Mouse (Mus musculus) embryonic facial prominence, embryonic 11.5 days (tissue): ENCODE measurements around the gene Lsamp. TPM values are rescaled to one million over a fixed set of nuclear protein-coding genes. Genes with fewer than 3 reads are reported as not detected.
"Not testable (repeated sequence)": the region's sequence is repeated elsewhere in the genome, so short reads cannot be mapped to it uniquely, and the experiment has no call there.

Experiments
- ATAC-seq: fragments of 200-750 bp; cut with Nextera tagmentation; replicated peaks from 2 replicates; pipeline ENCODE4 v1.8.0; 2017; ENCODE audit warnings: low read depth; ENCODE audit not compliant: insufficient number of reproducible peaks, low FRiP score, low TSS enrichment
- DNase-seq: peaks from one replicate; pipeline ENCODE4 v3.0.0-alpha.2; 2015; ENCODE audit warnings: low spot score
- H3K27ac ChIP-seq: fragments of 300-500 bp; sonication (generic); replicated peaks from 2 replicates; pipeline ENCODE4 v1.5.1; 2014; ENCODE audit warnings: mild to moderate bottlenecking, low read depth, low read length, control low read depth
- H3K27me3 ChIP-seq: fragments of 300-500 bp; sonication (generic); 2 replicates; pipeline ENCODE4 v1.6.1; 2014; ENCODE audit warnings: mild to moderate bottlenecking, low read length, moderate library complexity, mixed read lengths; ENCODE audit not compliant: control insufficient read depth, insufficient read depth
- H3K36me3 ChIP-seq: fragments of 300-500 bp; sonication (generic); replicated peaks from 2 replicates; pipeline ENCODE4 v1.6.1; 2014; ENCODE audit warnings: low read depth, mild to moderate bottlenecking, low read length, moderate library complexity, mixed read lengths; ENCODE audit not compliant: control insufficient read depth, insufficient read depth
- H3K4me1 ChIP-seq: fragments of 300-500 bp; sonication (generic); 2 replicates; pipeline ENCODE4 v1.6.1; 2014; ENCODE audit warnings: low read length, mixed read lengths; ENCODE audit not compliant: control insufficient read depth, insufficient read depth
- H3K4me2 ChIP-seq: fragments of 300-500 bp; sonication (generic); 2 replicates; pipeline ENCODE4 v1.6.1; 2014; ENCODE audit warnings: low read depth, mild to moderate bottlenecking, control low read depth, low read length, moderate library complexity
- H3K4me3 ChIP-seq: fragments of 300-500 bp; sonication (generic); 2 replicates; pipeline ENCODE4 v1.5.1; 2014; ENCODE audit warnings: low read depth, low read length, control low read depth
- H3K9ac ChIP-seq: fragments of 300-500 bp; sonication (generic); replicated peaks from 2 replicates; pipeline ENCODE4 v1.6.1; 2014; ENCODE audit warnings: mild to moderate bottlenecking, control low read depth, low read length
- H3K9me3 ChIP-seq: fragments of 300-500 bp; sonication (generic); replicated peaks from 2 replicates; pipeline ENCODE4 v1.6.1; 2016; ENCODE audit warnings: mild to moderate bottlenecking, low read length, inconsistent platforms, mixed read lengths; ENCODE audit not compliant: control insufficient read depth
- WGBS: fragments of 180-500 bp; shearing (Covaris S2); extraction: QIAGEN DNeasy Blood & Tissue Kit; methylation state at CpG from one replicate; pipeline ENCODE4 v1.1.7; 2014; 5-methylcytosine and 5-hydroxymethylcytosine counted together
- polyA plus RNA-seq: library from polyadenylated mRNA; unstranded; fragments of >200 nt; fragmentation: Nextera tagmentation; extraction: Ambion mirVana; gene quantifications from 2 replicates; pipeline ENCODE4 v1.2.1, GENCODE M21; 2014

Lsamp gene
- polyA plus RNA-seq, 1 experiment from 2014 or later: 5.7 TPM

GRCm38 (mm10) chr16:41957811-41958210 is 1973.7 kb downstream of the Lsamp start:
- 92% methylated on average over 3 of the region's 3 CpGs for WGBS
- H3K4me2 ChIP-seq: no peak overlapping the region
- H3K27ac ChIP-seq: no peak overlapping the region
- no peaks in the 10 kb centered on the region for H3K4me1 ChIP-seq
- no peaks in the 10 kb centered on the region for H3K27me3 ChIP-seq
- DNase-seq (no peak), ATAC-seq (no peak)
- H3K36me3 ChIP-seq: no peaks in the 10 kb centered on the region
- H3K4me3 ChIP-seq: no peak overlapping the region
- H3K9ac ChIP-seq: no peak overlapping the region
- H3K9me3 ChIP-seq: no peaks in the 10 kb centered on the region

GRCm38 (mm10) chr16:41965636-41966035 is 1981.5 kb downstream of the Lsamp start:
- no peaks in the 10 kb centered on the region for H3K36me3 ChIP-seq
- WGBS: 83% methylated on average over 1 of the region's 1 CpGs

DNA sequence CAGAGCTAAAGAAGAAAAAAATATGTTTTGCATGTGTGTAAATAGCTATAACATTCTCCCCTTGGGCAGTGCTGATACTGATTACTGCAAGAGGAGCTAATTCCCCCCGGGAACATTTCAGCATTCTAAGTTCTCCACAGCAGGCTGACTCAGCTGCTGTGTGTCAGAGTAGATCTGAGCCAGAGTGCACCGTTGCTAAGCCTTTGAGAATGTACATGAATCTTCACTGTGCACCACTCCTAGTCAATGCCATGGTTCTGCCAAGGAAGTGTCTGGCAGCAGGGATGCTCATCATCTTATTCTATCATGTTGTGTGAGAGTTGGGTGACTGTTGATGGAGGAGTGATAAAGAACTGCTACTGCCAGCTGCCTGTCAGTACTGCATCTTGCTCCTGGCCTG is 1985.1 kb downstream of the Lsamp start:
- 67% methylated on average over 2 of the region's 2 CpGs for WGBS
- H3K27me3 ChIP-seq: no peaks in the 10 kb centered on the region
- no peaks in the 10 kb centered on the region for H3K36me3 ChIP-seq
- no peak overlapping the region for H3K4me3 ChIP-seq
- no peak overlapping the region for H3K4me2 ChIP-seq
- H3K9me3 ChIP-seq: no peaks in the 10 kb centered on the region
- ATAC-seq (no peak), DNase-seq (no peak)
- H3K9ac ChIP-seq: no peak overlapping the region
- no peak overlapping the region for H3K27ac ChIP-seq
- H3K4me1 ChIP-seq: no peaks in the 10 kb centered on the region

More at GRCm38 (mm10) chr16:41965636-41966035, 1981.5 kb downstream of the Lsamp start:
- no peak overlapping the region for H3K27ac ChIP-seq
- ATAC-seq (no peak), DNase-seq (no peak)
- H3K4me3 ChIP-seq: no peak overlapping the region
- H3K9ac ChIP-seq: no peak overlapping the region
- H3K4me2 ChIP-seq: no peak overlapping the region
- no peaks in the 10 kb centered on the region for H3K27me3 ChIP-seq
- H3K9me3 ChIP-seq: no peaks in the 10 kb centered on the region
- H3K4me1 ChIP-seq: no peaks in the 10 kb centered on the region

GRCm38 (mm10) chr16:41974866-41975719 is 1990.9 kb downstream of the Lsamp start:
- DNase-seq: no peak
- H3K27ac ChIP-seq: no peak overlapping the region
- H3K9ac ChIP-seq: no peak overlapping the region
- no peaks in the 10 kb centered on the region for H3K27me3 ChIP-seq
- H3K4me1 ChIP-seq: no peaks in the 10 kb centered on the region
- H3K4me3 ChIP-seq: no peak overlapping the region
- ATAC-seq: peak; percentile 52
- H3K36me3 ChIP-seq: no peaks in the 10 kb centered on the region
- no peaks in the 10 kb centered on the region for H3K9me3 ChIP-seq
- WGBS: 75% methylated on average over 2 of the region's 2 CpGs
- no peak overlapping the region for H3K4me2 ChIP-seq

DNA sequence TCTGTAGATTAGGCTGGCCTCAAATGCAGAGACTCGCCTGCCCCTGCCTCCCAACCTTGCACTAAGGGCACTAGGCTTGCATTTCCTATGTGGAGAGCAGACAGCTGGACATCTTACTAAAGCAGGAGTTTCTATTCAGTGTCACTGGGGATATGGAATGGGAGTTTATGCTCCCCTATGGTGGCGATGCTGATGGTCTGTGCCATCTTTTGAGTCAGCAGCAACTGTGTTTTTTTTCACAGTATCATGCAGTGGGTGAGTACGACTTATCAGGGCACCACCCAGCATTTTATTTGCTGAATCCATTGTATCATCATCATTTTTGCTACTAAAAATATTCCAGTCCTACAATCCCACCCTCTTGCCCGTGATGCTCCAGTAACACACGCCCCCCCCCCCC is 1992.7 kb downstream of the Lsamp start:
- Histone ChIP-seq H3K9ac (no peak overlapping the region), H3K36me3 (no peaks in the 10 kb centered on the region), H3K27me3 (no peaks in the 10 kb centered on the region), H3K27ac (no peak overlapping the region), H3K4me2 (no peak overlapping the region), H3K4me1 (no peaks in the 10 kb centered on the region; the same call in 1 of the 2 replicates), H3K4me3 (no peak overlapping the region), H3K9me3 (no peaks in the 10 kb centered on the region)
- ATAC-seq: no peak
- 83% methylated on average over 5 of the region's 5 CpGs for WGBS
- DNase-seq: no peak

- H3K27me3 ChIP-seq: no peaks in the 10 kb centered on the region
- DNase-seq: no peak
- no peak overlapping the region for H3K4me2 ChIP-seq
- H3K9ac ChIP-seq: no peak overlapping the region
- no peak overlapping the region for H3K4me3 ChIP-seq
- no peaks in the 10 kb centered on the region for H3K9me3 ChIP-seq
- no peaks in the 10 kb centered on the region for H3K36me3 ChIP-seq
- WGBS: 77% methylated on average over 1 of the region's 1 CpGs
- no peak for ATAC-seq
- no peak overlapping the region for H3K27ac ChIP-seq
- no peaks in the 10 kb centered on the region for H3K4me1 ChIP-seq
These were observed 2012.8 kb downstream of the Lsamp start for GRCm38 (mm10) chr16:41996956-41997355.

- no peak overlapping the region for H3K9ac ChIP-seq
- no peaks in the 10 kb centered on the region for H3K9me3 ChIP-seq
- H3K27ac ChIP-seq: no peak overlapping the region
- H3K36me3 ChIP-seq: no peaks in the 10 kb centered on the region
- WGBS: 90% methylated on average over 5 of the region's 5 CpGs
- ATAC-seq (no peak), DNase-seq (no peak)
- no peaks in the 10 kb centered on the region for H3K27me3 ChIP-seq
- H3K4me3 ChIP-seq: no peak overlapping the region
- no peak overlapping the region for H3K4me2 ChIP-seq
- no peaks in the 10 kb centered on the region for H3K4me1 ChIP-seq
These were observed 2018.8 kb downstream of the Lsamp start for GRCm38 (mm10) chr16:42002925-42003324.

DNA sequence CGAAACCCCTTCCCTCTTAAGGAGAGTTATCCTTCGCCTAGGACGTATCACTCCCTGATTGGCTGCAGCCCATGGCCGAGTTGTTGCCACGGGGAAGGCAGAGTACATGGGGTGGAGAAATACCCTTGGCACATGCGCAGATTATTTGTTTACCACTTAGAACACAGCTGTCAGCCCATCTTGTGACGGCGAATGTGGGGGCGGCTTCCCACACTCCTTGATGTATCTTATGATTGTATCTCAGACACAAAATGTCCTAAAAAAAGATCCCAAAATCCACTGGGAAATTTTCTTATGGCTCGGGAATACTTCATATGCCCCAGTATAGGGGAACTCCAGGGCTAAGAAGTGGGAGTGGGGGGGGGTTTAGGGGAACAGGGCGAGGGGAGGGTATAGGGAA is 2019.3 kb downstream of the Lsamp start:
- not testable (repeated sequence) for H3K9me3 ChIP-seq

More for the DNA sequence above, 2019.3 kb downstream of the Lsamp start:
- ATAC-seq, H3K36me3 ChIP-seq, H3K4me2 ChIP-seq, H3K4me1 ChIP-seq, H3K27ac ChIP-seq, H3K27me3 ChIP-seq, H3K4me3 ChIP-seq, H3K9ac ChIP-seq, DNase-seq: not testable (repeated sequence)
- 94% methylated on average over 8 of the region's 11 CpGs for WGBS
